Mouse (Mus musculus) midbrain, embryonic 15.5 days (tissue): ENCODE measurements around the gene Zmynd11. TPM values are rescaled to one million over a fixed set of nuclear protein-coding genes. Genes with fewer than 3 reads are reported as not detected.

Experiments used
- ATAC-seq: fragments of 200-750 bp; cut with Nextera tagmentation; replicated peaks from 2 replicates; pipeline ENCODE4 v1.8.0; 2017; ENCODE audit warnings: moderate TSS enrichment
- H3K27ac ChIP-seq: fragments of 300-500 bp; sonication (generic); 2 replicates; pipeline ENCODE4 v1.5.1; 2015; ENCODE audit warnings: mild to moderate bottlenecking, inconsistent platforms
- H3K27me3 ChIP-seq: fragments of 300-500 bp; sonication (generic); replicated peaks from 2 replicates; pipeline ENCODE4 v1.6.1; 2015; ENCODE audit warnings: inconsistent platforms
- H3K36me3 ChIP-seq: fragments of 300-500 bp; sonication (generic); replicated peaks from 2 replicates; pipeline ENCODE4 v1.6.1; 2015; ENCODE audit warnings: inconsistent platforms
- H3K4me1 ChIP-seq: fragments of 300-500 bp; sonication (generic); 2 replicates; pipeline ENCODE4 v1.6.1; 2015; ENCODE audit warnings: inconsistent platforms
- H3K4me2 ChIP-seq: fragments of 300-500 bp; sonication (generic); 2 replicates; pipeline ENCODE4 v1.6.1; 2015; ENCODE audit warnings: inconsistent platforms, mild to moderate bottlenecking, moderate library complexity
- H3K4me3 ChIP-seq: fragments of 300-500 bp; sonication (generic); 2 replicates; pipeline ENCODE4 v1.5.1; 2015; ENCODE audit warnings: mild to moderate bottlenecking, inconsistent platforms
- H3K9ac ChIP-seq: fragments of 300-500 bp; sonication (generic); 2 replicates; pipeline ENCODE4 v1.6.1; 2015; ENCODE audit warnings: mild to moderate bottlenecking, inconsistent platforms
- H3K9me3 ChIP-seq: fragments of 300-500 bp; sonication (generic); 2 replicates; pipeline ENCODE4 v1.6.1; 2016; ENCODE audit warnings: inconsistent platforms
- WGBS: fragments of 180-500 bp; shearing (Covaris S2); methylation state at CpG from one replicate; pipeline ENCODE4 v1.1.7; 2015; ENCODE audit warnings: mixed read lengths; 5-methylcytosine and 5-hydroxymethylcytosine counted together
- polyA plus RNA-seq: library from polyadenylated mRNA; unstranded; fragments of >200 nt; fragmentation: Nextera tagmentation; extraction: Ambion mirVana; gene quantifications from 2 replicates; pipeline ENCODE4 v1.2.1, GENCODE M21; 2015

Gene Zmynd11
- polyA plus RNA-seq, 1 experiment from 2014 or later = 174 TPM

DNA sequence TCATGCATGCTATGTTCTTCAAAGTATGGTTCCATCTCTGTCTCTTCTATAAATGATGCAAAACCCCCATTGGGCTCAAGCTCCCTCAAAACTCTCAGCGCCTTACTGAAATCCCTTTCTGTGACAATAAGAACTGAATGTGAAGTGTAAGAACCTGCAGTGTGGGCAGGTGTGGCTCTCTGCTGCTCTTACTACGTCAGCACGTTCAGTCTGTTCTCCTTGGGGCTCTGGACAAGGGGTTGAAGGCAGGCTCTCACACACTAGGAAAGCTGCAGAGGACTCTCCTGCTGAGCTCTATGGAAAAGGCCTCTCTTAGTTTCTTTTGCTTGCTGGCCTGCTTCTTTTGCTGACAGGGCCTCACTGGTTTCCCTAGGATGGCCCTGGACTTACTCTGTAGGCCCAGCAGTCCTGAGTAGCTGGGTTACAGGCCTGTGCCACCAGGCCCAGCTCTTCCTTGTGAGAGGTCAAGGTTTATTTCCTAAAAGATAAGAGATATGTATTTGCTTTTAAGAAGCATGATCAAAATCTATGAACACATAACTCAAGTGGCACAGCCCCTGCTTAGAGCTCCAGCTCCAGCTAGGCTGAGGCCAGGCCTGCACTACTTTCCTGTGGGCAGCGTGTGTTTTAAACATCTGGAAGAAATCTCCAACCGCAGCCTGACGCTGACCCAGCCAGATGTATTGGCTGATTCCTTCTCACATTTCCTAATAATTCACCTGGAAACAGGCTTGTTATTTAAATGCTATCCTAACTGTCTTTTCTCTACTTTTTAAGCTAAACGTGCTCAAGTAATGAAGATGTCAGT lies 56.5 kb downstream of the Zmynd11 start:
- H3K27me3 ChIP-seq = no peaks in the 10 kb centered on the region
- no peak overlapping the region for H3K27ac ChIP-seq
- no peaks in the 10 kb centered on the region for H3K9me3 ChIP-seq
- H3K36me3 ChIP-seq = 0 out of 2 replicates have a peak, but pooled peaks cover 6% of the 10 kb centered on the region
- H3K4me3 ChIP-seq = no peak overlapping the region
- H3K9ac ChIP-seq = no peak overlapping the region
- ATAC-seq = no peak
- H3K4me1 ChIP-seq = no peaks in the 10 kb centered on the region
- 91% methylated on average over 7 of the region's 7 CpGs for WGBS
- H3K4me2 ChIP-seq = no peak overlapping the region

DNA sequence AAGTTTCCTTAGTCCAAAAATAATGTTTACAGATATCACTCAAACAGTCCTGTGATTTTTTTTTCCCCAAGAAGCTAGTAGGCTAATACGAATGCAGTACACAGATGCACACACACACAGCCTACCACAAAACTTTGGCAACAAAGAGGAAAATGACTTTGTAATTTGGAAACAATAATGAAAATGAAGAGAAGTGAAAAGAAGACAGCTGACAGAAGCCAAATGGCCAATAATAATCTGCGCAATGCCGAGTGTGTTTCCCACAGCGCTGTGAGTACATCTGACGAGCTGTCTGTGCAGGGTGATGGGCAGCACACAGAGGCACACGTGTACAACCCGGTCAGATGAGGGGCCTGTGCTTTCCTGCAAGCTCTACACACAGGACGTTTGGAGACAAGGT lies 58.4 kb downstream of the Zmynd11 start:
- 94% methylated on average over 8 of the region's 8 CpGs for WGBS
- H3K27me3 ChIP-seq = no peaks in the 10 kb centered on the region
- ATAC-seq = no peak
- no peaks in the 10 kb centered on the region for H3K4me1 ChIP-seq
- H3K4me2 ChIP-seq = no peak overlapping the region
- H3K36me3 ChIP-seq = 0 out of 2 replicates have a peak, but pooled peaks cover 6% of the 10 kb centered on the region
- no peak overlapping the region for H3K4me3 ChIP-seq
- no peaks in the 10 kb centered on the region for H3K9me3 ChIP-seq
- no peak overlapping the region for H3K27ac ChIP-seq
- H3K9ac ChIP-seq = no peak overlapping the region

DNA sequence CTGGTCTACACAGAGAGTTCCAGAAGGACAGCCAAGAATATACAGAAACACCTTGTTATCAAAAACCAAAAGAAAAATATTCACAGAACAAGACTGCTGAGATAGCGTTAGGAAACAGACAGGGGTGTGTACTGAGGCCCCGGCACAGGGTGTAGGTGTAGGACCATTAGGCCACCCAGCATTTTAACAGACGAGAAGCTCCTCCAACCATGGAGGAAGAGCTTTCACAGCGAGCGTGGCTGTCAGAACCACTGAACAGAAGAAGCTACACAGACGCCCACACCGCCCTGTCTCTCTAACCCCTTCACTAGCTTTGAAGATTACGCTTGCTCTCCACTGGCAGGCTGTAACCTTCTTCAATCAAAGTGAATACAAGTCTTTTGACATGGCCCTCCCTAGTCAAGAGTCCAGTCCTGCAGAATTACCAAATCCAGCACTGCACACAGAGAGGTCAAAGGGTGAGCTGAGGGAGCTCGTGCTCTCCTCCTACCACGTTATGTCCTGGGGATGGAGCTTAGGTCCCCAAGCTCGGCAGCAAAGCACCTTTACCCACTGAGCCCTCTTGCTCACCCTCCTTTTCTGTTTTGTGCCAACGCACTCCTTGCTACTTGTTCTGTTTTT lies 62.4 kb downstream of the Zmynd11 start:
- Histone ChIP-seq H3K9ac (no peak overlapping the region), H3K4me1 (no peaks in the 10 kb centered on the region), H3K4me3 (no peak overlapping the region), H3K27ac (no peak overlapping the region), H3K36me3 (0 out of 2 replicates have a peak, but pooled peaks cover 3% of the 10 kb centered on the region), H3K27me3 (no peaks in the 10 kb centered on the region), H3K4me2 (no peak overlapping the region), H3K9me3 (no peaks in the 10 kb centered on the region)
- peak; percentile 19; the same call in 1 of the 2 replicates for ATAC-seq
- 77% methylated on average over 12 of the region's 12 CpGs for WGBS

DNA sequence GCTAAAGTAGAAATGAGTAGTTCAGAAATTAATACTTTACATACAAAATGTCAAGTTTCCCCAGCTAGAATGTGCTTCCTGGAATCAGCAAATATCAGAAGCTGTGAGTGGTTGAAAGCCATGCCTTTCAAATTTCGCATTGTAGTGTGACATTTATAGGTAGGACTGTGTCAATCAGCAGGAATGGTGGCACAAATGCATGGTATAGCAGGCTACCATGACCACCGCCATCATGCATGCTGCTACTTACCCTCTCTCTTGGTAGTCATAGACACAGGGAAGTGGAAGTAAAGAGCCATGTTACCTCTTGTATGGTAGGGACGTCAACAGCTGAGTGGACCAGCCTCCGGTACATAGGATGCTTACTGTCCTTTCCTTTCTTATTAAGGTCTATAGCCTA lies 67.8 kb downstream of the Zmynd11 start:
- Histone ChIP-seq H3K4me1 (no peaks in the 10 kb centered on the region), H3K9ac (no peak overlapping the region), H3K9me3 (no peaks in the 10 kb centered on the region), H3K27ac (no peak overlapping the region), H3K4me2 (no peak overlapping the region), H3K36me3 (peaks cover 34% of the 10 kb centered on the region), H3K4me3 (no peak overlapping the region), H3K27me3 (no peaks in the 10 kb centered on the region)
- no peak for ATAC-seq
- 97% methylated on average over 4 of the region's 4 CpGs for WGBS

DNA sequence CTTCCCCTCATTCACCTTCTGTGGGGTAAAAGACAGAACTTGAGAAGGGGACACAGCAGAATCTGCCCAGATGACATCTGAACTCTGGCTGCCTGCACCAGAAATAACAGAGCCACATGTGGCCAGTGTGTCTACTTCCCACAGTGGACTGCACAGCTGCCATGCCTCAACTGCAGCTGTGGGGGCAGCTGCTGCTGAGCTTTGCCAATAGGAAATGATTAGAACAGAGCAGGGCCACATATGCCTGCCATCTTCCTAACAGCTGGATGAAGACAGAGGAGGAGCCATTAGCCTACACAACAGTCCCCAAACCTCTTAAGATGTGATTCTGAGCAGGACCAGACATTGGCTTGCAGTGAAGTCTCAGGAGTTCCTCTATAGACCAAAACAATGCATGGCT lies 69.3 kb downstream of the Zmynd11 start:
- peaks cover 40% of the 10 kb centered on the region for H3K36me3 ChIP-seq
- no peaks in the 10 kb centered on the region for H3K27me3 ChIP-seq
- H3K9ac ChIP-seq = no peak overlapping the region
- no peaks in the 10 kb centered on the region for H3K4me1 ChIP-seq
- no peak overlapping the region for H3K27ac ChIP-seq
- ATAC-seq = no peak
- H3K4me2 ChIP-seq = no peak overlapping the region
- H3K9me3 ChIP-seq = no peaks in the 10 kb centered on the region
- H3K4me3 ChIP-seq = no peak overlapping the region

DNA sequence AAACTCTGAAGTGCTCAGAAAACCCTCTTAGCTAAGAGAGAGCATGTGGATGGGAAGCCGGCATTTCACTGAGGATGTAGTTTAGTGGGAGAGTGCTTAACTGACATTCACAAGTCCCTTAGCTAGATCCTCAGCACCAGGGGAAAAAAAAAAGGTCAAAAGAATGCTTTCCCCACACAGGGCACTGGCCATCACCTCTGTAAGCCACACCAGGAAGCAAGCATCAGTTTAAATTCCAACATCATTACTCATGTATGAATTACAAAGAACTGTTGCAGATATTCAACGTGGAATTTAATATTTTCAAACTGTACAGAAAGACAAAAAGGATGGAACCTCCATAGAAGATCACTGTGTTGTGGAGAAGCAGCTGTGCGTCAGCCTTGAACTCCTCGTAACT lies 69.7 kb downstream of the Zmynd11 start:
- Histone ChIP-seq H3K4me2 (no peak overlapping the region), H3K27me3 (no peaks in the 10 kb centered on the region), H3K9me3 (no peaks in the 10 kb centered on the region), H3K36me3 (peaks cover 44% of the 10 kb centered on the region), H3K9ac (no peak overlapping the region), H3K27ac (no peak overlapping the region), H3K4me1 (no peaks in the 10 kb centered on the region), H3K4me3 (no peak overlapping the region)
- ATAC-seq = no peak
- 95% methylated on average over 4 of the region's 4 CpGs for WGBS

DNA sequence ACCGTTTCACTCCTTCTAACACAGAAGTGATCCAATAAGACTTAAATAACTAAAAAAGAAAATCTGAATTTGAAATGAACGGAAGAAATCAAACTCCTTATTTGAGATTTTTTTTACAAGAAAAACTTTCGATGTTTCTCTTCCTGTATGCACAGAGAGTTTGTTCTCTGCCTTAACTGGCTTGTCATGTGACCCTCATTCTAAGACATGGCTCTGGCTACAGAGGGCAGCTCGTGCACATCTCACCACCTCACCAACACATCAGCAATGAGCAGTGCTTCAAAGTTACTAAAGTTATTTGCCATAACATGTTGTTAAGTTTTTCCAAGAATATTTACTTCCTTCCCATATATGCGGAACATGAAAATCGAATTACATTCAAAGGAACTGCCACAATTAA lies 70.5 kb downstream of the Zmynd11 start:
- Histone ChIP-seq H3K4me3 (no peak overlapping the region), H3K9me3 (no peaks in the 10 kb centered on the region), H3K27me3 (no peaks in the 10 kb centered on the region), H3K4me2 (no peak overlapping the region), H3K36me3 (peaks cover 50% of the 10 kb centered on the region), H3K27ac (no peak overlapping the region), H3K9ac (no peak overlapping the region), H3K4me1 (no peaks in the 10 kb centered on the region)
- no peak for ATAC-seq
- WGBS = 94% methylated on average over 6 of the region's 6 CpGs

DNA sequence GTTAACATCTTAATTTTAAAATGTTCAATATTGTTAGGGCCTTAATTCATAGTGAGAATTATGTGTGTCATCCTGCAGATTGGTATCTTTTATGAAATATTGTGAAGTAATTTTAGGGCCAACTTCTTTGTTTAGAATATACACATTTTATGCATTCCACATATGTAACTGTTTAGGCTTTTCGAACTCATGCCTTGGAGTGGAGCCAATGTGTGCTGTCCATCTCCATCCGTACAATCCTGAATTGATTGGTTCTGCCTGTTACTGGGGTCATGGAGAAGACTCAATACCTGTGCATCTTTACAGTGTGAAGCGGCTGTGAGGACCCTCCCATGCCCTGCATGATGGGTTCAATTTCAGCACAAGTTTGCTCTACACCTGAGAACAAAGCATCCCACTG lies 72.3 kb downstream of the Zmynd11 start:
- Histone ChIP-seq H3K4me2 (no peak overlapping the region), H3K9me3 (no peaks in the 10 kb centered on the region), H3K4me1 (no peaks in the 10 kb centered on the region), H3K4me3 (no peak overlapping the region), H3K27me3 (no peaks in the 10 kb centered on the region), H3K36me3 (peaks cover 59% of the 10 kb centered on the region), H3K27ac (no peak overlapping the region), H3K9ac (no peak overlapping the region)
- WGBS = 87% methylated on average over 3 of the region's 3 CpGs
- no peak for ATAC-seq

DNA sequence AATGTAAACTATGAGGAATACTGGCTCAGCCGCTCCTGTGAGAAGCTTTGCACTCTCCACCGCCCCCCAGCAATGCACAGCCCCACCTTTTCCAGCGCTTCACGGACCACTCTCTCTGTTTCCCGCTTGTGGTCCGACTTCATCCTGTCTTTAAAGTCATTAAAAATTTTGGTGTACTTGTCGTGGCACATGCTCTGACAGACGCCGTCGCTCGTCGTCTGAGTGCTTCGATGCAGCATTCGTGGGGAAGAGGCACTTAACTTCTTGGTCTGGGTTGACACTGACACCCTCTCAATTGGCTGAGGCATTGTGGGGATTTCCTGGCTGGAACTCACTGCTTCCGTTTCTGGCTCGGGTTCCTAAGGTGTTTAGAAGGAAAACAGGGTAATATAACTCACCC lies 75.8 kb downstream of the Zmynd11 start:
- Histone ChIP-seq H3K4me1 (no peaks in the 10 kb centered on the region), H3K4me2 (no peak overlapping the region), H3K36me3 (peaks cover 53% of the 10 kb centered on the region), H3K9me3 (no peaks in the 10 kb centered on the region), H3K27me3 (no peaks in the 10 kb centered on the region), H3K9ac (no peak overlapping the region), H3K4me3 (no peak overlapping the region), H3K27ac (no peak overlapping the region)
- 91% methylated on average over 16 of the region's 16 CpGs for WGBS
- ATAC-seq = no peak

DNA sequence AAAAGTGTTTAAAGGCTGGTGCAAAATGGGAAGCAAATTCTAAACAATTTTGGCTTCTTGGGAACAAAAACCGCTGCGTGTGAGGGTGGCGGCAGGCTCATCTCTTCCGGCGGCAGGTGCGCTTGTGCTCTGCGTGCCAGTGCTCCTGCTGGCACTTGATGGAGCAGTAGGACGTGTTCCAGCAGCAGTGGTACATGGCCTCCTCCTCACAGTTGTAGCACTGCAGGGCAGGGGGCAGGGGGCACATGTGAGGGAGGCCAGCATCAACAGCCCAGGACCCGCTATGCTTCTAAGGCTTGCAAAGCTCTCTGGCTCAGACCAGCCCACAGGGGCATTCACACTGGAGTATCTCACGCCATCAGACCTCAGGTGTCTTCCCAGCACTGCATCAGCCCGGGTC lies 78.4 kb downstream of the Zmynd11 start:
- Histone ChIP-seq H3K27ac (no peak overlapping the region), H3K4me1 (no peaks in the 10 kb centered on the region), H3K9ac (no peak overlapping the region), H3K4me3 (no peak overlapping the region), H3K27me3 (no peaks in the 10 kb centered on the region), H3K4me2 (no peak overlapping the region), H3K36me3 (peaks cover 47% of the 10 kb centered on the region), H3K9me3 (no peaks in the 10 kb centered on the region)
- 0 out of 2 replicates have a peak, but pooled peaks have one; percentile 37 for ATAC-seq
- 89% methylated on average over 11 of the region's 11 CpGs for WGBS

DNA sequence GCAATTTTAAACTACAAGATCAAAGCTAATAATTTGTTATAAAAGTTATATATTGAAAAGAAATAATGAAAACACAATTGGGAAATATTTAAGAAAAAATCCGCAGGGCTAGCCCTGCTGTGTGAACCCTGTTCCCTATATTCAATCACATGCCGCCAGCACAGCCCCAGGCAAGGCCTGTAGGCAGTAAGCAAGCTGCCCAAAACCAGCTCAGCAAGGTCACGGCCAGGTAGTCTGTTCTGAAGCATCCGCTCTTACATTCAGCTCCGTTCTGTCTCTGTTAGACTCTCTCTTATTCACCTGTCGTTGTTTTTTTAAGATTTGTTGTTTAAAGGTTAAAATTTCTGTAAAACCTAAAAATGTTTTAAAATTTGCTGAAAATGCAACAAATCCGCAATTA lies 78.9 kb downstream of the Zmynd11 start:
- 94% methylated on average over 7 of the region's 7 CpGs for WGBS
- peaks cover 45% of the 10 kb centered on the region for H3K36me3 ChIP-seq
- H3K27me3 ChIP-seq = no peaks in the 10 kb centered on the region
- H3K9me3 ChIP-seq = no peaks in the 10 kb centered on the region
- ATAC-seq = no peak
- H3K4me1 ChIP-seq = no peaks in the 10 kb centered on the region
- H3K27ac ChIP-seq = no peak overlapping the region
- H3K9ac ChIP-seq = no peak overlapping the region
- H3K4me3 ChIP-seq = no peak overlapping the region
- H3K4me2 ChIP-seq = no peak overlapping the region

DNA sequence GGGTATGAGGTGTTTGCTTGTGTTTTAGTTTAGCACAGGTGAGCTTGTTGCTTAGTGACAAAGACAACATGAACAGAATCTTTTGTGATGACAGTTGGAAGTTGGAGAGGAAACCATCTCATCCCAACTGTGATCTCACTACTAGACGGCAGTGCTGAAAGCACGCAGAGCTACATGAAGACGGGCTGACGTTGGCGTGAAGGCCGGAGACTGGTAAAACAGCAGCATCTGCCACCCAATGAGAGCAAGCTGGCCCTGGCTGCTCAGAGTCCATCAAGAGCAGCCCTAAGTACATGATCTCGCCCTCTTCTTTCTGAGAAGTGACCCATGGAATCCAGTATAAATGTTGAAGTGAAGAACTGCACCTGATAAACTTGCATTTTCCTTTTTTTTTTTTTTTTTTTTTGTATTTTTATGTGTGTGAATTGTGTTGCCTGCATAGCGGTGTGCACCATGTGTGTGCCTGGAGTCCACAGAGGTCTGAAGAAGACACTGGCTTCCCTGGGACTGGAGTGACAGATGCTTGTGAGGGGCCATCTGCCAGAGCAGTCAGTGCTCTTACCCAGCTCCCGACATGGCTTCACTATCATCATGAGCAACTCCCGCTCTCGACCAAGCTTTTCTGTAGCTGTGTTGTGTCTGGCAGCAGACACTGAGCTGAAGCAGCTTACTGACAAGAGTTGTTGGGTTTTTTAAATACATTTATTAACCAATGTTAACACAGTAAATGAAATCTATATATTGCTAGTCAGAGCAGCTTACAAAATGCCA lies 80.8 kb downstream of the Zmynd11 start:
- H3K27ac ChIP-seq = no peak overlapping the region
- H3K36me3 ChIP-seq = peaks cover 31% of the 10 kb centered on the region; the same call in 1 of the 2 replicates
- no peak overlapping the region for H3K4me3 ChIP-seq
- no peak for ATAC-seq
- H3K9me3 ChIP-seq = no peaks in the 10 kb centered on the region
- no peak overlapping the region for H3K9ac ChIP-seq
- no peaks in the 10 kb centered on the region for H3K4me1 ChIP-seq
- no peak overlapping the region for H3K4me2 ChIP-seq
- H3K27me3 ChIP-seq = no peaks in the 10 kb centered on the region
- 95% methylated on average over 11 of the region's 11 CpGs for WGBS
